Mouse (Mus musculus) thymus, postnatal 0 days (tissue): ENCODE data around the gene Per2. TPM values are rescaled to one million over a fixed set of nuclear protein-coding genes. Genes with fewer than 3 reads are reported as not detected.

Experiments
- DNase-seq: peaks from one replicate; pipeline ENCODE4 v3.0.0-alpha.2; 2015; ENCODE audit warnings: low spot score
- polyA plus RNA-seq: library from polyadenylated mRNA; unstranded; fragments of >200 nt; fragmentation: Nextera tagmentation; extraction: Ambion mirVana; gene quantifications from 2 replicates; pipeline ENCODE4 v1.2.1, GENCODE M21; 2015

The Per2 gene
- polyA plus RNA-seq, 1 experiment from 2014 or later = 1.1 TPM

GRCm38 (mm10) chr1:91435606-91436130 lies 23.5 kb downstream of the Per2 start:
- DNase-seq = no peak

- DNase-seq = no peak
These were observed 24.2 kb downstream of the Per2 start for GRCm38 (mm10) chr1:91434905-91435304.

- DNase-seq = no peak
These were observed 28.4 kb downstream of the Per2 start for GRCm38 (mm10) chr1:91430761-91431160.

GRCm38 (mm10) chr1:91429212-91429611 lies 29.9 kb downstream of the Per2 start:
- no peak for DNase-seq

- DNase-seq = peak; percentile 81
These were observed 30.5 kb downstream of the Per2 start for GRCm38 (mm10) chr1:91428614-91429013.

- no peak for DNase-seq
These were observed 32.7 kb downstream of the Per2 start for GRCm38 (mm10) chr1:91426397-91426796.

GRCm38 (mm10) chr1:91420601-91421065 lies 38.5 kb downstream of the Per2 start:
- DNase-seq = no peak

- DNase-seq = no peak
These were observed 39.1 kb downstream of the Per2 start for GRCm38 (mm10) chr1:91419862-91420600.

GRCm38 (mm10) chr1:91417991-91418390 lies 41.1 kb downstream of the Per2 start:
- DNase-seq = no peak

GRCm38 (mm10) chr1:91415311-91415710 lies 43.8 kb downstream of the Per2 start:
- no peak for DNase-seq

- DNase-seq = no peak
These were observed 44.2 kb downstream of the Per2 start for GRCm38 (mm10) chr1:91414903-91415302.

- peak; percentile 59 for DNase-seq
These were observed 45.1 kb downstream of the Per2 start, which contains the start of gene Hes6 for GRCm38 (mm10) chr1:91413898-91414594. TSS of gene Hes6 (minus strand) at chr1:91414038.

GRCm38 (mm10) chr1:91413536-91413897 lies 45.6 kb downstream of the Per2 start:
- DNase-seq = no peak

- DNase-seq = peak; percentile 97
These were observed 46.1 kb downstream of the Per2 start for GRCm38 (mm10) chr1:91413030-91413506.

GRCm38 (mm10) chr1:91412286-91413029 lies 46.7 kb downstream of the Per2 start:
- no peak for DNase-seq

- no peak for DNase-seq
These were observed 47.4 kb downstream of the Per2 start for GRCm38 (mm10) chr1:91411631-91412285.

GRCm38 (mm10) chr1:91407819-91408218 lies 51.3 kb downstream of the Per2 start:
- DNase-seq = no peak

GRCm38 (mm10) chr1:91405406-91406169 lies 53.5 kb downstream of the Per2 start:
- no peak for DNase-seq

GRCm38 (mm10) chr1:91404976-91405375 lies 54.1 kb downstream of the Per2 start:
- no peak for DNase-seq
